ENCODE assay signal across 16 mouse cellular contexts in genomic region chr14:60196884-60197283, GRCm38 (mm10). TPM values are rescaled to one million over a fixed set of nuclear protein-coding genes. Genes with fewer than 3 reads are reported as not detected.
DNase-seq lines count a peak whose midpoint lies in the region; ATAC-seq and TF ChIP-seq lines count a peak whose summit lies in the region.
"Had no signal": no experiment of that assay in that cellular context is flagged by ENCODE, and none has a peak within 500 bp of the region (broad histone marks: within the 10 kb centered on the region; RNA-seq: fewer than 3 reads in every experiment).

TSS of gene Atp8a2 (minus strand) at chr14:60197179.

- H3K9me3 ChIP-seq in forebrain, embryonic 12.5 days: no peaks in the 10 kb centered on the region
- H3K9me3 ChIP-seq in forebrain, embryonic 11.5 days (ENCODE audit: control insufficient read depth, low read length): no peaks in the 10 kb centered on the region
- no peaks in the 10 kb centered on the region for H3K9me3 ChIP-seq in hindbrain, postnatal 0 days (ENCODE audit: low read length)
- no peaks in the 10 kb centered on the region for H3K9me3 ChIP-seq in midbrain, postnatal 0 days (ENCODE audit: low read length)
- H3K9me3 ChIP-seq: limb, embryonic 15.5 days had no signal

- no peak within 1 kb of the TSS for H3K4me2 ChIP-seq in forebrain, embryonic 12.5 days
- no peak within 1 kb of the TSS for H3K4me2 ChIP-seq in forebrain, embryonic 11.5 days (ENCODE audit: low read depth, low read length, severe bottlenecking)
- no peak within 1 kb of the TSS for H3K4me2 ChIP-seq in hindbrain, postnatal 0 days (ENCODE audit: low read depth, low read length)
- no peak within 1 kb of the TSS for H3K4me2 ChIP-seq in midbrain, postnatal 0 days (ENCODE audit: low read depth, low read length, poor library complexity, severe bottlenecking)
- H3K4me2 ChIP-seq: limb, embryonic 15.5 days had no signal

- no peak within 1 kb of the TSS for H3K27ac ChIP-seq in forebrain, embryonic 12.5 days
- no peak within 1 kb of the TSS for H3K27ac ChIP-seq in forebrain, embryonic 11.5 days (ENCODE audit: low read depth, low read length)
- no peak within 1 kb of the TSS for H3K27ac ChIP-seq in hindbrain, postnatal 0 days
- no peak within 1 kb of the TSS for H3K27ac ChIP-seq in midbrain, postnatal 0 days (ENCODE audit: low read depth, low read length)
- H3K27ac ChIP-seq: limb, embryonic 15.5 days had no signal

- no peak for TF ChIP-seq CTCF in hindbrain, postnatal 0 days (IDR thresholded peaks at IDR 0.05; ENCODE audit: low read depth)
- no peak for TF ChIP-seq CTCF in midbrain, postnatal 0 days (IDR thresholded peaks at IDR 0.05)

- DNase-seq in forebrain, embryonic 11.5 days (ENCODE audit: low spot score): no peak
- no peak for DNase-seq in layer of hippocampus, adult 8-10 months (ENCODE audit: low spot score in 2 of 2)
- no peak for DNase-seq in layer of hippocampus, adult 11-12 months (ENCODE audit: low spot score)
- no peak for DNase-seq in hindbrain, postnatal 0 days (ENCODE audit: low spot score)
- DNase-seq in midbrain, postnatal 0 days (ENCODE audit: low spot score): no peak
- no peak for DNase-seq in spleen, postnatal 4 days (ENCODE audit: low spot score in 2 of 2)
- DNase-seq in urinary bladder, postnatal 10 days (ENCODE audit: low spot score): no peak
- DNase-seq: adrenal gland, postnatal 10 days; cerebellum, adult 9-10 months; heart, adult 11 months; kidney, adult 9 months; lung, postnatal 14 days; spleen, adult 18-20 months; thymus, postnatal 36 days had no signal

- 83% methylated on average over 7 of the region's 7 CpGs for WGBS in forebrain, embryonic 12.5 days
- WGBS in forebrain, embryonic 11.5 days: 83% methylated on average over 7 of the region's 7 CpGs
- 76% methylated on average over 7 of the region's 7 CpGs for WGBS in hindbrain, postnatal 0 days
- 79% methylated on average over 7 of the region's 7 CpGs for WGBS in midbrain, postnatal 0 days

- H3K36me3 ChIP-seq in forebrain, embryonic 12.5 days (replicated peaks): no peaks in the 10 kb centered on the region
- no peaks in the 10 kb centered on the region for H3K36me3 ChIP-seq in forebrain, embryonic 11.5 days (ENCODE audit: control insufficient read depth, insufficient read depth, low read length)
- H3K36me3 ChIP-seq in hindbrain, postnatal 0 days (ENCODE audit: insufficient read depth, low read length): no peaks in the 10 kb centered on the region
- H3K36me3 ChIP-seq in midbrain, postnatal 0 days (ENCODE audit: insufficient read depth, low read length): no peaks in the 10 kb centered on the region
- H3K36me3 ChIP-seq: limb, embryonic 15.5 days had no signal

- no peaks in the 10 kb centered on the region for H3K27me3 ChIP-seq in forebrain, embryonic 12.5 days
- H3K27me3 ChIP-seq in forebrain, embryonic 11.5 days (ENCODE audit: control insufficient read depth, insufficient read depth, low read length): no peaks in the 10 kb centered on the region
- H3K27me3 ChIP-seq in hindbrain, postnatal 0 days (ENCODE audit: insufficient read depth, low read length): no peaks in the 10 kb centered on the region
- no peaks in the 10 kb centered on the region for H3K27me3 ChIP-seq in midbrain, postnatal 0 days (ENCODE audit: insufficient read depth, low read length)
- H3K27me3 ChIP-seq: limb, embryonic 15.5 days had no signal

- no peak for ATAC-seq in forebrain, embryonic 12.5 days (ENCODE audit: low FRiP score)
- ATAC-seq in forebrain, embryonic 11.5 days (replicated peaks; ENCODE audit: low FRiP score): no peak
- no peak for ATAC-seq in hindbrain, postnatal 0 days
- ATAC-seq in midbrain, postnatal 0 days (ENCODE audit: low FRiP score): no peak

- no peak within 1 kb of the TSS for H3K9ac ChIP-seq in forebrain, embryonic 12.5 days
- no peak within 1 kb of the TSS for H3K9ac ChIP-seq in forebrain, embryonic 11.5 days (ENCODE audit: low read length)
- H3K9ac ChIP-seq in hindbrain, postnatal 0 days (replicated peaks; ENCODE audit: low read length): no peak within 1 kb of the TSS
- no peak within 1 kb of the TSS for H3K9ac ChIP-seq in midbrain, postnatal 0 days (replicated peaks; ENCODE audit: low read length, poor library complexity, severe bottlenecking)
- H3K9ac ChIP-seq: limb, embryonic 15.5 days had no signal

- H3K4me1 ChIP-seq in forebrain, embryonic 12.5 days: no peaks in the 10 kb centered on the region
- H3K4me1 ChIP-seq in forebrain, embryonic 11.5 days (replicated peaks; ENCODE audit: control insufficient read depth, insufficient read depth, low read length): no peaks in the 10 kb centered on the region
- H3K4me1 ChIP-seq in hindbrain, postnatal 0 days (ENCODE audit: insufficient read depth, low read length): no peaks in the 10 kb centered on the region
- H3K4me1 ChIP-seq in midbrain, postnatal 0 days (ENCODE audit: insufficient read depth, low read length): no peaks in the 10 kb centered on the region
- H3K4me1 ChIP-seq: limb, embryonic 15.5 days had no signal

- H3K4me3 ChIP-seq in forebrain, embryonic 12.5 days (replicated peaks): no peak within 1 kb of the TSS
- no peak within 1 kb of the TSS for H3K4me3 ChIP-seq in forebrain, embryonic 11.5 days (ENCODE audit: low read depth, low read length)
- H3K4me3 ChIP-seq in hindbrain, postnatal 0 days (ENCODE audit: low read length): no peak within 1 kb of the TSS
- no peak within 1 kb of the TSS for H3K4me3 ChIP-seq in midbrain, postnatal 0 days (ENCODE audit: low read depth, low read length)
- H3K4me3 ChIP-seq: limb, embryonic 15.5 days had no signal

RNA-seq across cellular contexts. Expression of gene Atp8a2, which starts in this region (rescaled TPM):
- polyA plus RNA-seq in forebrain, embryonic 12.5 days (2016; fragmentation: Nextera tagmentation; extraction: Ambion mirVana): 13.3 and 14.1 TPM in 2 replicates
- polyA plus RNA-seq in forebrain, embryonic 11.5 days (2014; fragmentation: Nextera tagmentation; extraction: Ambion mirVana): 4.9 and 6.8 TPM in 2 replicates
- 10 to 100 TPM; 42.6 to 51.0 (median 49.1) TPM for total RNA-seq in layer of hippocampus, adult 8-10 months (2022)
- total RNA-seq in hindbrain, postnatal 0 days (2014; rRNA removed): 29.1 and 95.3 TPM in 2 replicates
- polyA plus RNA-seq in hindbrain, postnatal 0 days (2015; fragmentation: Nextera tagmentation; extraction: Ambion mirVana): 37.4 and 41.7 TPM in 2 replicates
- 65.9 and 81.7 TPM in 2 replicates for total RNA-seq in midbrain, postnatal 0 days (2014; rRNA removed)
- polyA plus RNA-seq in midbrain, postnatal 0 days (2015; fragmentation: Nextera tagmentation; extraction: Ambion mirVana): 36.0 and 43.0 TPM in 2 replicates
